Mouse (Mus musculus) G1E (cell line): Measurements from ENCODE around the gene Pear1. TPM values are rescaled to one million over a fixed set of nuclear protein-coding genes. Genes with fewer than 3 reads are reported as not detected.

Source experiments
- ATAC-seq: 2 replicates; pipeline ENCODE4 v1.8.0; 2016; ENCODE audit warnings: mild to moderate bottlenecking; ENCODE audit not compliant: insufficient number of reproducible peaks, poor library complexity, low FRiP score, severe bottlenecking; ENCODE audit errors: extremely low read depth
- DNase-seq: peaks from one replicate; pipeline ENCODE4 v3.0.0; 2012; ENCODE audit warnings: low spot score
- H3K27me3 ChIP-seq: 2 replicates; pipeline ENCODE4 v1.6.1; 2012; ENCODE audit warnings: mild to moderate bottlenecking, low read length, inconsistent platforms; ENCODE audit not compliant: insufficient read depth
- H3K36me3 ChIP-seq: replicated peaks from 2 replicates; pipeline ENCODE3; 2012; ENCODE audit warnings: mild to moderate bottlenecking, inconsistent platforms
- H3K4me1 ChIP-seq: 2 replicates; pipeline ENCODE4 v1.6.1; 2012; ENCODE audit warnings: low read depth, low read length, inconsistent platforms, mixed read lengths; ENCODE audit not compliant: insufficient read depth
- H3K4me3 ChIP-seq: 2 replicates; pipeline ENCODE4 v1.5.1; 2012; ENCODE audit warnings: low read depth, mild to moderate bottlenecking, inconsistent platforms, low read length, moderate library complexity, mixed read lengths
- H3K9me3 ChIP-seq: replicated peaks from 2 replicates; pipeline ENCODE4 v1.6.1; 2012; ENCODE audit warnings: inconsistent platforms
- CTCF ChIP-seq: IDR thresholded peaks from 2 replicates; pipeline ENCODE4 v1.5.1; 2012; ENCODE audit warnings: low read depth, low read length, inconsistent platforms, mixed read lengths
- GATA1 ChIP-seq: IDR thresholded peaks from 2 replicates; pipeline ENCODE4 v1.6.1; 2012; ENCODE audit warnings: borderline replicate concordance, low read length, inconsistent platforms, mixed read lengths
- GATA2 ChIP-seq: IDR thresholded peaks from 2 replicates; pipeline ENCODE4 v1.6.1; 2012; ENCODE audit warnings: low read depth, low read length, inconsistent platforms, borderline replicate concordance
- POLR2AphosphoS5 ChIP-seq: IDR thresholded peaks from 2 replicates; pipeline ENCODE4 v1.6.1; 2012; ENCODE audit warnings: low read depth, low read length, inconsistent platforms; ENCODE audit not compliant: insufficient replicate concordance
- TAL1 ChIP-seq: conservative IDR thresholded peaks from 2 replicates; pipeline ENCODE4 v1.6.1; 2012; ENCODE audit warnings: low read depth, low read length, inconsistent platforms, mixed read lengths
- polyA plus RNA-seq: library from polyadenylated mRNA; stranded (reverse); fragments of >175 nt; gene quantifications from 2 replicates; pipeline ENCODE4 v1.2.3, GENCODE M21; 2012
- total RNA-seq, 2 experiments: library from RNA; stranded (forward) in 1 of 2; stranded (reverse) in 1 of 2; fragments of 200-1000 nt in 1 of 2; fragments of >200 nt in 1 of 2; fragmentation: Nextera tagmentation in 1 of 2; gene quantifications; 2 replicates each; pipeline ENCODE4 v1.2.3; 2014 to 2017

The Pear1 gene
- total and polyA plus RNA-seq, 3 experiments: 0.05 TPM; not detected in 2

DNA sequence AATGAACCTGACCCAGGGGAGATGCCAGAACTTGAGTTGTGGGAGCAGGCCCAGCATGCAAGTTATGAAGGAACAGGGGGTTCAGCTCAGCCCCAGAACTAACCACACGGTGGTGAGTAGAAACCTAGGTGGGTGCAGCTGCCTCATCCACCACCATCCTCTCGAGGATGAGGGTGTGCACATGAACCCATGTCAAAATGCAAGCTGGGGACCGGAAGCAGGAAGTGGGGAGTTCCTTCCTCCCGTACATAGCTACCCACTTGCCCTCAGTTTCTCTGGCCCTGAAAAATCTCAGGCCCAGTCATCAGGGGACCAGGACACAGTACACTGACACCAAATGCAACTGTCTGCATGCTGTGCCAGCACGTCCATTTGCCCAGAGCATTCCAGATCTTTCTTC lies 23.6 kb upstream of the Pear1 start:
- TF ChIP-seq GATA2 (no peak), CTCF (no peak), GATA1 (no peak), POLR2AphosphoS5 (no peak), TAL1 (no peak)
- H3K4me1 ChIP-seq: no peaks in the 10 kb centered on the region
- peaks cover 63% of the 10 kb centered on the region for H3K27me3 ChIP-seq
- DNase-seq (no peak), ATAC-seq (no peak)
- no peaks in the 10 kb centered on the region for H3K9me3 ChIP-seq
- no peak overlapping the region for H3K4me3 ChIP-seq
- no peaks in the 10 kb centered on the region for H3K36me3 ChIP-seq

DNA sequence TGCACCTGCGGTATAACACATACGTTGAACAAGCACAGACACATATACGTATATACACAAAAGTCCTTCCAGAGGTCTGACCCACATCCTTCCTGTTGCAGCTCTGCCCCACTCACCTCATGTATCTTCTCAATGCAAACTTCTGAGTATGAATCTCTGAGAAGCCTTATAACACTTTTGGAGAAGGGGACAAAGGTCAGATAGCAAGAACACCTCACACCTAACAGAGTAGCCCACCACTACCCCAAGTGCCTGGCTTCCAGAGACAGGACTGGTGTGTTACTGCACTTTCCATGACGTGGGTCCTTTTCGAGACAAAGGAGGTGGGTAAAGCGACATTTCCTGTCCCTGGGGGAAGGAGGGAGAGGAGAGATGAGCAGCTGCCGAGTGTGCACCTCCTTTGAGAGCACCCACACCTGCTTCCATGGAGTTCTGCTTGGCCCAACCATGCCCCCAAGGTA lies 22.6 kb upstream of the Pear1 start, which contains the start of gene Sh2d2a:
Gene Sh2d2a, plus strand, starts transcription at position 106 of the 461 bp plus-strand sequence.
- Histone ChIP-seq H3K27me3 (peaks cover 53% of the 10 kb centered on the region), H3K4me1 (no peaks in the 10 kb centered on the region), H3K9me3 (no peaks in the 10 kb centered on the region), H3K36me3 (no peaks in the 10 kb centered on the region), H3K4me3 (no peak within 1 kb of the TSS)
- ATAC-seq (no peak), DNase-seq (no peak)
- TF ChIP-seq TAL1 (no peak), POLR2AphosphoS5 (no peak), GATA2 (no peak), CTCF (no peak), GATA1 (no peak)

DNA sequence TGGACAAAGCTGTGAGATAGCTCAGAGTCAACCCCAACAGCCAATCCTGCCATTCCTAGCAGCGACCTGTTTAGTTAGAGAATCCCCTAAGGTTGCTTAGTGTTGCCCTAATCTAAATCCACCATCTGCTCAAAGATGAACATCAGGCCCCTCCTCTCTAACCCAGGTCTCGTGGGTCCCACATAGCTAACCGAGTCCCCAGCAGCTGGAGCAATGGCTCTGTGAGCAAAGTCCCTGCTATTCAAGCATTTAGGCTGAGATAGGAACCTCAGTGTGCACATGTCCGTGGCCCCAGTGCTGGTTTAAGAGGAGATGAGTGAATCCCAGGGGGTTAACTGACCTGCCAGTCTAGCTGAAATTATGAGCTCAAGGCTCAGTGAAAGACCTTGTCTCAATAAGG lies 22.1 kb upstream of the Pear1 start:
- H3K4me3 ChIP-seq: no peak overlapping the region
- no peaks in the 10 kb centered on the region for H3K36me3 ChIP-seq
- no peak for TF ChIP-seq TAL1
- TF ChIP-seq POLR2AphosphoS5: no peak
- no peak for TF ChIP-seq GATA1
- no peak for TF ChIP-seq GATA2
- no peak for TF ChIP-seq CTCF
- DNase-seq (no peak), ATAC-seq (no peak)
- no peaks in the 10 kb centered on the region for H3K9me3 ChIP-seq
- H3K4me1 ChIP-seq: no peaks in the 10 kb centered on the region
- H3K27me3 ChIP-seq: peaks cover 50% of the 10 kb centered on the region

DNA sequence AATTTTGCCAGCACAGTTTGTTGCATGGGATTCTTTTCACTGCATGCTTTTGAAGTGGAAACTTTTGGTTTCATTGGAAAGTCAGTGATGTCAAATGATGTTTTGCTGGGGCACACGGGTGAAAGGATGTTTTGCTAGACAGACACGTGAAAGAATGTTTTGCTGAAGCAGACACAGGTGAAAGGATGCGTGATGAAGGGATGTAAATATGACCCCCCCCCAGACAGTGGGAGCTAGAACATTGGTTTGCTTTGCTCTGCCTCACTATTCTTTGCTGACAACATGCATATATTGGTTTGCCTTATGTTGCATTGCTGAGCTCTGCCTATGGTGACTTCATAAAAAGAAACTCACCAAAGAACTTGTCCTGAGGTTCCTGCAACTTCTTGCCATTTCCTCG lies 20.9 kb upstream of the Pear1 start:
- peaks cover 47% of the 10 kb centered on the region for H3K27me3 ChIP-seq

DNA sequence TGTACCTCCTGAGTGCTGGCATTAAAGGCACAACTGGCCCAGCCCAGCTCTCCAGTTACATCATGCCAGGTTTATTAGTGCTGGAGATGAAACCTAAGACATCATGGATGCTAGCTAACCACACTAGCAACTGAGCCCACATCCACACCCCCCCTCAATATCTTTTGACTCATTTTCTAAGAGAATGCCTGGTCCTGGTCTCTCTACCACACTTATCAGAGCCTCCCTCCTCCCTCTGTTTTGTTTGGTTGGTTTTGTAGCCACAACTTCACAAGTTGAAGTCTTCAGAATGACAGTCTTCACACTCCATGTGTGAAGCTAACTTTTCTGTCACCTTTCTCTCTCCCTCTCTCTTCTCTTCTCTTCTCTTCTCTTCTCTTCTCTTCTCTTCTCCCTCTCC lies 16.8 kb upstream of the Pear1 start:
- H3K4me1 ChIP-seq: no peaks in the 10 kb centered on the region
- ATAC-seq (no peak), DNase-seq (no peak)
- no peak for TF ChIP-seq TAL1
- H3K9me3 ChIP-seq: no peaks in the 10 kb centered on the region
- peaks cover 27% of the 10 kb centered on the region for H3K27me3 ChIP-seq
- no peak overlapping the region for H3K4me3 ChIP-seq
- H3K36me3 ChIP-seq: no peaks in the 10 kb centered on the region

More for the DNA sequence above, 20.9 kb upstream of the Pear1 start:
- no peak for TF ChIP-seq TAL1
- no peak for TF ChIP-seq GATA2
- no peak for TF ChIP-seq GATA1
- TF ChIP-seq CTCF: no peak
- no peak for TF ChIP-seq POLR2AphosphoS5
- H3K36me3 ChIP-seq: no peaks in the 10 kb centered on the region
- H3K4me3 ChIP-seq: no peak overlapping the region
- H3K4me1 ChIP-seq: no peaks in the 10 kb centered on the region
- H3K9me3 ChIP-seq: no peaks in the 10 kb centered on the region
- DNase-seq: no peak
- ATAC-seq: no peak

DNA sequence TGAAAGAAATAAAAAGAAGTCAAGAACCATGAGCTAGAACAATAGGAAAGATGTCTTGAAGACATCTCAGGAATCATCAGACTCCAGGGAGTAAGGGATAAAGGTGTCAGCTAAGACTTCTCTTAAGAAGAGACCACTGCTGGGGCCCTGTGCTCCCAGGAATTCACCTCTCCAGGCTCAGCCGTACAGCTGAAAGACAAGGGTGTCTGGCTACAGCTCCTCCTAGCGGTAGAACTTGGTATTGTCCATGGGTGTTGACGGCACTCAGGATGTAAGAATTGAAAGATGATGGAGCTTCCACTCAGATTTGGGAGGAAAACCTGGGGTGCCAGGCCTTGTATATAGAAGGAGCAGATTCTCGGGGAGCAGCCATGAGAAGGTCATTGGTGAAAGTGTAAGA lies 14.5 kb upstream of the Pear1 start:
- ATAC-seq (no peak), DNase-seq (peak; percentile 31)
- Histone ChIP-seq H3K4me1 (no peaks in the 10 kb centered on the region), H3K36me3 (no peaks in the 10 kb centered on the region), H3K9me3 (no peaks in the 10 kb centered on the region), H3K27me3 (peaks cover 20% of the 10 kb centered on the region), H3K4me3 (no peak overlapping the region)
- TF ChIP-seq GATA2: no peak
- peak; percentile 94 for TF ChIP-seq CTCF

DNA sequence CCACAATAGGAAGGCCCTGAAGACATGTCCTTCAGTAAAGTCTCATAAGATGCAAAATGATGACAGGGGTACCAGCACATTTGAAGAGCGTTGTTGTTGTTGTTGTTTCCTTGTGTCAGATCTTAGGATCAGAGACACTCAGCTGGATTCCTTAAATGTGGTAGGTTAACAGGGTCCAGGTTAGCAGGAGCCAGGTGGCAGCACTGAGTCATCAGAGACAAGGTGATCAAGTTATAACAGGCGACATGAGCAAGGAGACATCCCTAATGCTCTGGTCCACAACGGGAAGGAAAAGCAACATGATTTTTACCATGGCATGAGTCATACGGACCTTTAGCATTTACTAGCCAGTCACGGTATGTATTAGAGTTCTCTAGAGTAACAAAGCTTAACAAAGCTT lies 9.4 kb upstream of the Pear1 start:
- Histone ChIP-seq H3K27me3 (peaks cover 10% of the 10 kb centered on the region), H3K9me3 (no peaks in the 10 kb centered on the region), H3K4me3 (no peak overlapping the region), H3K36me3 (no peaks in the 10 kb centered on the region), H3K4me1 (no peaks in the 10 kb centered on the region)
- TF ChIP-seq TAL1: no peak
- TF ChIP-seq CTCF: no peak
- TF ChIP-seq POLR2AphosphoS5: no peak
- no peak for TF ChIP-seq GATA1
- no peak for TF ChIP-seq GATA2
- DNase-seq (no peak), ATAC-seq (no peak)
